Mouse (Mus musculus): Measurements from ENCODE around the gene Krtap5-1. TPM values are rescaled to one million over a fixed set of nuclear protein-coding genes. Genes with fewer than 3 reads are reported as not detected.
"Not testable (repeated sequence)": the region's sequence is repeated elsewhere in the genome, so short reads cannot be mapped to it uniquely, and the experiment has no call there.

Gene Krtap5-1
- polyA plus RNA-seq, 1 experiment = not detected

GRCm38 (mm10) chr7:142303249-142303648 is 6.3 kb upstream of the Krtap5-1 start, which contains the start of gene Krtap5-4:
TSS of gene Krtap5-4 (plus strand) at chr7:142303549.
- H3K4me1 ChIP-seq (ENCODE audit: control insufficient read depth, insufficient read depth, low read length) = no peaks in the 10 kb centered on the region
- TF ChIP-seq POLR2A (IDR thresholded peaks at IDR 0.05; ENCODE audit: extremely low read depth, insufficient read depth, low read length) = no peak
- no peak for TF ChIP-seq CTCF (IDR thresholded peaks at IDR 0.05; ENCODE audit: extremely low read depth, insufficient read depth, low read length)
- no peak within 1 kb of the TSS for H3K27ac ChIP-seq (ENCODE audit: insufficient read depth, low read length)
- no peak within 1 kb of the TSS for H3K4me3 ChIP-seq (ENCODE audit: insufficient read depth, low read length)

- H3K27ac ChIP-seq (ENCODE audit: insufficient read depth, low read length) = not testable (repeated sequence)
These were observed 810 bp downstream of the Krtap5-1 start for GRCm38 (mm10) chr7:142296108-142296507.

GRCm38 (mm10) chr7:142295418-142295817 is 1.5 kb downstream of the Krtap5-1 start:
- TF ChIP-seq POLR2A (IDR thresholded peaks at IDR 0.05; ENCODE audit: extremely low read depth, insufficient read depth, low read length) (no peak), CTCF (IDR thresholded peaks at IDR 0.05; ENCODE audit: extremely low read depth, insufficient read depth, low read length) (no peak)
- Histone ChIP-seq H3K4me3 (ENCODE audit: insufficient read depth, low read length) (no peak overlapping the region), H3K27ac (ENCODE audit: insufficient read depth, low read length) (no peak overlapping the region), H3K4me1 (ENCODE audit: control insufficient read depth, insufficient read depth, low read length) (no peaks in the 10 kb centered on the region)

More at GRCm38 (mm10) chr7:142296108-142296507, 810 bp downstream of the Krtap5-1 start:
- not testable (repeated sequence) for H3K4me1 ChIP-seq (ENCODE audit: control insufficient read depth, insufficient read depth, low read length); H3K4me3 ChIP-seq (ENCODE audit: insufficient read depth, low read length)

- H3K27ac ChIP-seq (ENCODE audit: insufficient read depth, low read length); H3K4me1 ChIP-seq (ENCODE audit: control insufficient read depth, insufficient read depth, low read length); H3K4me3 ChIP-seq (ENCODE audit: insufficient read depth, low read length): not testable (repeated sequence)
- peak; percentile 52 for TF ChIP-seq CTCF (IDR thresholded peaks at IDR 0.05; ENCODE audit: extremely low read depth, insufficient read depth, low read length)
These were observed 3.1 kb downstream of the Krtap5-1 start for GRCm38 (mm10) chr7:142293851-142294250.

GRCm38 (mm10) chr7:142285910-142286612 is 10.9 kb downstream of the Krtap5-1 start:
- not testable (repeated sequence) for H3K27ac ChIP-seq (ENCODE audit: insufficient read depth, low read length); H3K4me1 ChIP-seq (ENCODE audit: control insufficient read depth, insufficient read depth, low read length); H3K4me3 ChIP-seq (ENCODE audit: insufficient read depth, low read length)

GRCm38 (mm10) chr7:142285130-142285835 is 11.6 kb downstream of the Krtap5-1 start:
- no peak overlapping the region for H3K4me3 ChIP-seq (ENCODE audit: insufficient read depth, low read length)
- no peaks in the 10 kb centered on the region for H3K4me1 ChIP-seq (ENCODE audit: control insufficient read depth, insufficient read depth, low read length)
- TF ChIP-seq CTCF (IDR thresholded peaks at IDR 0.05; ENCODE audit: extremely low read depth, insufficient read depth, low read length) (peak; percentile 34; the same call in 1 of the 2 replicates), POLR2A (IDR thresholded peaks at IDR 0.05; ENCODE audit: extremely low read depth, insufficient read depth, low read length) (no peak)
- H3K27ac ChIP-seq (ENCODE audit: insufficient read depth, low read length) = no peak overlapping the region

- no peak overlapping the region for H3K27ac ChIP-seq (ENCODE audit: insufficient read depth, low read length)
- peak overlapping the region; percentile 47 for H3K4me3 ChIP-seq (ENCODE audit: insufficient read depth, low read length)
- TF ChIP-seq CTCF (IDR thresholded peaks at IDR 0.05; ENCODE audit: extremely low read depth, insufficient read depth, low read length) (peak; percentile 49), POLR2A (IDR thresholded peaks at IDR 0.05; ENCODE audit: extremely low read depth, insufficient read depth, low read length) (no peak)
- no peaks in the 10 kb centered on the region for H3K4me1 ChIP-seq (ENCODE audit: control insufficient read depth, insufficient read depth, low read length)
These were observed 12.3 kb downstream of the Krtap5-1 start for GRCm38 (mm10) chr7:142284615-142285080.

GRCm38 (mm10) chr7:142284023-142284591 is 12.8 kb downstream of the Krtap5-1 start:
- peak overlapping the region; percentile 47 for H3K4me3 ChIP-seq (ENCODE audit: insufficient read depth, low read length)
- TF ChIP-seq POLR2A (IDR thresholded peaks at IDR 0.05; ENCODE audit: extremely low read depth, insufficient read depth, low read length) = no peak
- TF ChIP-seq CTCF (IDR thresholded peaks at IDR 0.05; ENCODE audit: extremely low read depth, insufficient read depth, low read length) = no peak
- no peaks in the 10 kb centered on the region for H3K4me1 ChIP-seq (ENCODE audit: control insufficient read depth, insufficient read depth, low read length)
- no peak overlapping the region for H3K27ac ChIP-seq (ENCODE audit: insufficient read depth, low read length)

GRCm38 (mm10) chr7:142282847-142283246 is 14.1 kb downstream of the Krtap5-1 start:
- not testable (repeated sequence) for H3K27ac ChIP-seq (ENCODE audit: insufficient read depth, low read length); H3K4me3 ChIP-seq (ENCODE audit: insufficient read depth, low read length); H3K4me1 ChIP-seq (ENCODE audit: control insufficient read depth, insufficient read depth, low read length)

- not testable (repeated sequence) for H3K4me1 ChIP-seq (ENCODE audit: control insufficient read depth, insufficient read depth, low read length); H3K27ac ChIP-seq (ENCODE audit: insufficient read depth, low read length); H3K4me3 ChIP-seq (ENCODE audit: insufficient read depth, low read length)
These were observed 17.6 kb downstream of the Krtap5-1 start for GRCm38 (mm10) chr7:142279291-142279690.

Measured in cortical plate, adult 2 months (tissue).